In genomic region chr11:22711327-22711726, GRCm38 (mm10) we compare ENCODE assay signal across 7 mouse cellular contexts.
"Had no signal": no experiment of that assay in that cellular context is flagged by ENCODE, and none has a peak within 500 bp of the region (broad histone marks: within the 10 kb centered on the region; RNA-seq: fewer than 3 reads in every experiment).

No protein-coding gene starts in this region.

- H3K9ac ChIP-seq: lung, embryonic 14.5 days; midbrain, embryonic 12.5 days; neural tube, embryonic 12.5 days; stomach, embryonic 15.5 days had no signal

- H3K36me3 ChIP-seq: midbrain, embryonic 12.5 days; neural tube, embryonic 12.5 days; stomach, embryonic 15.5 days had no signal

- H3K4me1 ChIP-seq: midbrain, embryonic 12.5 days; neural tube, embryonic 12.5 days; stomach, embryonic 15.5 days had no signal

- H3K4me2 ChIP-seq: lung, embryonic 14.5 days; midbrain, embryonic 12.5 days; neural tube, embryonic 12.5 days; stomach, embryonic 15.5 days had no signal

- H3K9me3 ChIP-seq: megakaryocyte, embryonic 14.5 days; midbrain, embryonic 12.5 days; neural tube, embryonic 12.5 days; stomach, embryonic 15.5 days had no signal

- H3K27ac ChIP-seq: midbrain, embryonic 12.5 days; neural tube, embryonic 12.5 days; stomach, embryonic 15.5 days; stomach, postnatal 0 days had no signal

- DNase-seq: right cerebral cortex, postnatal 14 days had no signal

- H3K4me3 ChIP-seq: megakaryocyte, embryonic 14.5 days; midbrain, embryonic 12.5 days; neural tube, embryonic 12.5 days; stomach, embryonic 15.5 days had no signal

- H3K27me3 ChIP-seq: midbrain, embryonic 12.5 days; neural tube, embryonic 12.5 days; stomach, embryonic 15.5 days had no signal
